Mouse (Mus musculus): Measurements from ENCODE around the gene Ndufs1. TPM values are rescaled to one million over a fixed set of nuclear protein-coding genes. Genes with fewer than 3 reads are reported as not detected.

Ndufs1 gene
- polyA plus RNA-seq, 1 experiment from 2014 or later = 137 TPM

- 36% methylated on average over 7 of the region's 7 CpGs for WGBS
- ATAC-seq (ENCODE audit: insufficient read depth, low FRiP score) = no peak
- Histone ChIP-seq H3K9me3 (replicated peaks; ENCODE audit: control insufficient read depth, low read length) (no peaks in the 10 kb centered on the region; the same call in 1 of the 2 replicates), H3K4me3 (replicated peaks; ENCODE audit: low read length) (no peak overlapping the region), H3K4me1 (ENCODE audit: control insufficient read depth, insufficient read depth, low read length) (no peaks in the 10 kb centered on the region), H3K36me3 (ENCODE audit: control insufficient read depth, insufficient read depth, low read length) (no peaks in the 10 kb centered on the region), H3K27ac (ENCODE audit: low read length) (no peak overlapping the region), H3K4me2 (ENCODE audit: low read depth, low read length) (no peak overlapping the region), H3K9ac (ENCODE audit: low read length) (no peak overlapping the region), H3K27me3 (ENCODE audit: control insufficient read depth, insufficient read depth, low read length) (no peaks in the 10 kb centered on the region)
Measured at GRCm38 (mm10) chr1:63204660-63205394, 28.2 kb upstream of the Ndufs1 start.

GRCm38 (mm10) chr1:63203950-63204659, 27.5 kb upstream of the Ndufs1 start:
- no peak overlapping the region for H3K9ac ChIP-seq (ENCODE audit: low read length)
- 16% methylated on average over 7 of the region's 7 CpGs for WGBS
- no peak for ATAC-seq (ENCODE audit: insufficient read depth, low FRiP score)
- H3K27ac ChIP-seq (ENCODE audit: low read length) = no peak overlapping the region
- no peaks in the 10 kb centered on the region for H3K4me1 ChIP-seq (ENCODE audit: control insufficient read depth, insufficient read depth, low read length)
- no peaks in the 10 kb centered on the region; the same call in 1 of the 2 replicates for H3K9me3 ChIP-seq (replicated peaks; ENCODE audit: control insufficient read depth, low read length)
- no peaks in the 10 kb centered on the region for H3K27me3 ChIP-seq (ENCODE audit: control insufficient read depth, insufficient read depth, low read length)
- H3K4me3 ChIP-seq (replicated peaks; ENCODE audit: low read length) = no peak overlapping the region
- H3K36me3 ChIP-seq (ENCODE audit: control insufficient read depth, insufficient read depth, low read length) = no peaks in the 10 kb centered on the region
- H3K4me2 ChIP-seq (ENCODE audit: low read depth, low read length) = no peak overlapping the region

DNA sequence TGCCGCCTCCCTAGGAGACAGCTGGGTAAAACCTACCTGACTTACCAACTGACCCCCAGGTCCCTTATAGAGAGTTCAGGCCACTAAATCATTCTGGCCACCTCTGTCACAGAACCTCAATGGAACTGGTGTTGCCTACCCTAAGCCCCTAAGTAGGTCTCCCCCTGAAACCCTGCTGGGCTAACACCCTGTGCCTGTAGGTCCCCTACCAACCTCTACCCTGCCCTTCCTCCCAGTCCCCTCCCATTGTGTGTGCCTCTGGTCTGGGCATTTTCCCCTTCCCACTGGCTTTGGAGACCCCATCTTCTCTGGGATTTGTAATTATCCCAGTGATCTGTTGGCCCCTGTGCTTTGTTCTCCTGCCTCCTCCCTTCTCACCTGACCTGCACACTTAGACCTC, 26.8 kb upstream of the Ndufs1 start:
- Histone ChIP-seq H3K4me2 (ENCODE audit: low read depth, low read length) (no peak overlapping the region), H3K4me3 (replicated peaks; ENCODE audit: low read length) (no peak overlapping the region), H3K4me1 (ENCODE audit: control insufficient read depth, insufficient read depth, low read length) (no peaks in the 10 kb centered on the region), H3K9me3 (replicated peaks; ENCODE audit: control insufficient read depth, low read length) (no peaks in the 10 kb centered on the region; the same call in 1 of the 2 replicates), H3K27ac (ENCODE audit: low read length) (no peak overlapping the region), H3K27me3 (ENCODE audit: control insufficient read depth, insufficient read depth, low read length) (no peaks in the 10 kb centered on the region), H3K36me3 (ENCODE audit: control insufficient read depth, insufficient read depth, low read length) (no peaks in the 10 kb centered on the region), H3K9ac (ENCODE audit: low read length) (no peak overlapping the region)
- no peak for ATAC-seq (ENCODE audit: insufficient read depth, low FRiP score)
- WGBS = 91% methylated on average over 1 of the region's 1 CpGs

- H3K4me1 ChIP-seq (ENCODE audit: control insufficient read depth, insufficient read depth, low read length) = no peaks in the 10 kb centered on the region
- no peaks in the 10 kb centered on the region for H3K27me3 ChIP-seq (ENCODE audit: control insufficient read depth, insufficient read depth, low read length)
- WGBS = 71% methylated on average over 1 of the region's 1 CpGs
- no peaks in the 10 kb centered on the region for H3K36me3 ChIP-seq (ENCODE audit: control insufficient read depth, insufficient read depth, low read length)
- no peak overlapping the region for H3K4me2 ChIP-seq (ENCODE audit: low read depth, low read length)
- no peaks in the 10 kb centered on the region; the same call in 1 of the 2 replicates for H3K9me3 ChIP-seq (replicated peaks; ENCODE audit: control insufficient read depth, low read length)
- no peak overlapping the region for H3K4me3 ChIP-seq (replicated peaks; ENCODE audit: low read length)
- ATAC-seq (ENCODE audit: insufficient read depth, low FRiP score) = no peak
- no peak overlapping the region for H3K27ac ChIP-seq (ENCODE audit: low read length)
- H3K9ac ChIP-seq (ENCODE audit: low read length) = no peak overlapping the region
Measured at GRCm38 (mm10) chr1:63201672-63202071, 25.0 kb upstream of the Ndufs1 start.

GRCm38 (mm10) chr1:63200322-63200721, 23.7 kb upstream of the Ndufs1 start:
- no peak overlapping the region for H3K9ac ChIP-seq (ENCODE audit: low read length)
- no peak overlapping the region for H3K27ac ChIP-seq (ENCODE audit: low read length)
- 0 out of 2 replicates have a peak, but pooled peaks cover 2% of the 10 kb centered on the region for H3K4me1 ChIP-seq (ENCODE audit: control insufficient read depth, insufficient read depth, low read length)
- H3K36me3 ChIP-seq (ENCODE audit: control insufficient read depth, insufficient read depth, low read length) = no peaks in the 10 kb centered on the region
- WGBS = 91% methylated on average over 18 of the region's 18 CpGs
- no peak overlapping the region for H3K4me2 ChIP-seq (ENCODE audit: low read depth, low read length)
- H3K27me3 ChIP-seq (ENCODE audit: control insufficient read depth, insufficient read depth, low read length) = no peaks in the 10 kb centered on the region
- H3K9me3 ChIP-seq (replicated peaks; ENCODE audit: control insufficient read depth, low read length) = no peaks in the 10 kb centered on the region; the same call in 1 of the 2 replicates
- H3K4me3 ChIP-seq (replicated peaks; ENCODE audit: low read length) = no peak overlapping the region
- no peak for ATAC-seq (ENCODE audit: insufficient read depth, low FRiP score)

GRCm38 (mm10) chr1:63199387-63199786, 22.8 kb upstream of the Ndufs1 start:
- Histone ChIP-seq H3K9ac (ENCODE audit: low read length) (no peak overlapping the region), H3K36me3 (ENCODE audit: control insufficient read depth, insufficient read depth, low read length) (no peaks in the 10 kb centered on the region), H3K4me1 (ENCODE audit: control insufficient read depth, insufficient read depth, low read length) (0 out of 2 replicates have a peak, but pooled peaks cover 2% of the 10 kb centered on the region), H3K27me3 (ENCODE audit: control insufficient read depth, insufficient read depth, low read length) (no peaks in the 10 kb centered on the region), H3K9me3 (replicated peaks; ENCODE audit: control insufficient read depth, low read length) (no peaks in the 10 kb centered on the region; the same call in 1 of the 2 replicates), H3K4me3 (replicated peaks; ENCODE audit: low read length) (no peak overlapping the region), H3K4me2 (ENCODE audit: low read depth, low read length) (no peak overlapping the region), H3K27ac (ENCODE audit: low read length) (no peak overlapping the region)
- WGBS = 71% methylated on average over 6 of the region's 6 CpGs
- no peak for ATAC-seq (ENCODE audit: insufficient read depth, low FRiP score)

DNA sequence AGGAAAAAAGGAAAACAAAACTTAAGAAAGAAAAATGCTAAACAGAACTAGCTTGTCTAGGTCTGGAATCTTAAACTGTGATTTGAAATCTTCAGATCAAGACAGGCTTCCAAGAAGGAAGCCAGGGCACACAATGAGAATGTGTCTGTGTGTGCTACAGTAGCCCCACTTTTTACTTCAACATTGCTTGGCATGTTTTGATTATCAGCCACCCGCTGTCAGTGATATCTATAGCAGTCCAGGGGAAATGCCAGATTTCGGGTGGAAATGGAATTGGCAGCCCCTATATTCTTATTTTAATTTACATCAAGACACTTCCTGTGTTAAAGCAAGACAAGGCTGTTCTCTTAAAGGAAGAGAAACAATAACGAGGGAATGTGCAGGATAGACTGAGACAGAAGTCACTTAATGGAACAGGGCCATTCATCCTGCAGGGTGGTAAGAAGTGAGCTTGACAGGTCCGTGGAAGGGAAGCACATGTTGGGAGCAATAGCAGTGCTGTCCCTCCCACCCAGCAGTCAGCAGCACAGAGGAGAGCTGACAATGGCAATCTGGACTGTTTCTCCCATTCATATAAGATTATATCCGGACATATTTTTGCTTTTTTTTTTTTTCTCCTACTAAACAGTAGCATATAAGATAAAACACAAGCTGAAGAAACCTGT, 19.3 kb upstream of the Ndufs1 start:
- no peak overlapping the region for H3K4me3 ChIP-seq (replicated peaks; ENCODE audit: low read length)
- WGBS = 34% methylated on average over 5 of the region's 5 CpGs
- H3K9ac ChIP-seq (ENCODE audit: low read length) = no peak overlapping the region
- H3K4me2 ChIP-seq (ENCODE audit: low read depth, low read length) = no peak overlapping the region
- H3K27ac ChIP-seq (ENCODE audit: low read length) = no peak overlapping the region
- ATAC-seq (ENCODE audit: insufficient read depth, low FRiP score) = no peak
- 0 out of 2 replicates have a peak, but pooled peaks cover 2% of the 10 kb centered on the region for H3K4me1 ChIP-seq (ENCODE audit: control insufficient read depth, insufficient read depth, low read length)
- no peaks in the 10 kb centered on the region for H3K27me3 ChIP-seq (ENCODE audit: control insufficient read depth, insufficient read depth, low read length)
- H3K36me3 ChIP-seq (ENCODE audit: control insufficient read depth, insufficient read depth, low read length) = no peaks in the 10 kb centered on the region
- H3K9me3 ChIP-seq (replicated peaks; ENCODE audit: control insufficient read depth, low read length) = no peaks in the 10 kb centered on the region; the same call in 1 of the 2 replicates

GRCm38 (mm10) chr1:63192306-63193065, 15.9 kb upstream of the Ndufs1 start:
- Histone ChIP-seq H3K4me3 (replicated peaks; ENCODE audit: low read length) (no peak overlapping the region), H3K27me3 (ENCODE audit: control insufficient read depth, insufficient read depth, low read length) (no peaks in the 10 kb centered on the region), H3K9ac (ENCODE audit: low read length) (no peak overlapping the region), H3K36me3 (ENCODE audit: control insufficient read depth, insufficient read depth, low read length) (no peaks in the 10 kb centered on the region), H3K4me2 (ENCODE audit: low read depth, low read length) (no peak overlapping the region), H3K9me3 (replicated peaks; ENCODE audit: control insufficient read depth, low read length) (no peaks in the 10 kb centered on the region), H3K4me1 (ENCODE audit: control insufficient read depth, insufficient read depth, low read length) (0 out of 2 replicates have a peak, but pooled peaks cover 2% of the 10 kb centered on the region), H3K27ac (ENCODE audit: low read length) (no peak overlapping the region)
- 72% methylated on average over 11 of the region's 11 CpGs for WGBS
- no peak for ATAC-seq (ENCODE audit: insufficient read depth, low FRiP score)

Measured in stomach, embryonic 16.5 days (tissue).